Comparison of ENCODE assay signal across 21 mouse cellular contexts in the genomic region with DNA sequence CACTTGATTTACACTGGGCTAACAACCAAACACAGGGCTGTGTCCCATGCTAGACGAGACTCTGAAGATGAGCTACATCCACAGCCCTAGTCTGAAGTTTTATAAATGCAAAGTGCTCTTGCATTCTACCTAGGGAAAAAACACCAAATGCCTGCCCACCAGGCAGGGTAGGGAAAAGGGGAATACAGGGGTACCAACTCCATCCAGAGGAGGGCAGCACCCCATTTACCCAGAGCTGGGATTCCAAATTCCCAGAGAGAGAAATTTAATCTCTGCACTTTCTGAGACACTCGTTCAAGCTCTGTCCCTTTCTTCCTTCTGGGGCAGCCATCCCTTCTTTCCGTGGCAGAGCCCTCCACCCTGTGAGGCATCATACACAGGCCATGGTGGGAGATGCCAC.
DNase-seq lines count a peak whose midpoint lies in the region; ATAC-seq and TF ChIP-seq lines count a peak whose summit lies in the region.
"Had no signal": no experiment of that assay in that cellular context is flagged by ENCODE, and none has a peak within 500 bp of the region (broad histone marks: within the 10 kb centered on the region; RNA-seq: fewer than 3 reads in every experiment).

No protein-coding gene starts in this region.

- 0 out of 2 replicates have a peak, but pooled peaks have one; percentile 19 for TF ChIP-seq CTCF in forebrain, postnatal 0 days (IDR thresholded peaks at IDR 0.05; ENCODE audit: low read depth)
- TF ChIP-seq CTCF in kidney, adult 2 months (conservative IDR thresholded peaks at IDR 0.05; ENCODE audit: insufficient read depth, insufficient read length, low read depth, low read length): peak; percentile 22; the same call in 1 of the 2 replicates
- peak; percentile 41 for TF ChIP-seq CTCF in liver, postnatal 0 days (IDR thresholded peaks at IDR 0.05; ENCODE audit: low read depth)
- TF ChIP-seq CTCF in brain, embryonic 14.5 days (IDR thresholded peaks at IDR 0.05; ENCODE audit: borderline replicate concordance, extremely low read depth, insufficient read depth, insufficient read length): peak; percentile 23; the same call in 1 of the 2 replicates

- no peak for DNase-seq in forebrain, postnatal 0 days
- DNase-seq in forebrain, embryonic 10.5 days (ENCODE audit: extremely low spot score, low spot score): no peak
- DNase-seq in kidney, adult 2 months: no peak
- DNase-seq in kidney, postnatal 25 days: no peak
- DNase-seq in liver, postnatal 0 days: no peak
- no peak for DNase-seq in brain, embryonic 14.5 days (ENCODE audit: low read depth)
- no peak for DNase-seq in right cerebral cortex, adult 18-20 months
- DNase-seq: adrenal gland, postnatal 25 days; cerebellum, adult 18-20 months; cerebellum, postnatal 25 days; gastrocnemius, postnatal 25 days; kidney, postnatal 10 days; retina, postnatal 1 day; thymus, postnatal 14 days had no signal

- H3K9ac ChIP-seq in forebrain, postnatal 0 days: no peak overlapping the region
- no peak overlapping the region for H3K9ac ChIP-seq in liver, postnatal 0 days (replicated peaks)
- no peak overlapping the region for H3K9ac ChIP-seq in liver, embryonic 12.5 days
- H3K9ac ChIP-seq: heart, embryonic 15.5 days; liver, embryonic 15.5 days had no signal

- no peak for ATAC-seq in forebrain, postnatal 0 days
- no peak for ATAC-seq in liver, postnatal 0 days
- ATAC-seq in liver, embryonic 12.5 days: no peak
- ATAC-seq: inflammation-experienced regulatory T-cells, adult 6 months had no signal

- no peaks in the 10 kb centered on the region for H3K4me1 ChIP-seq in forebrain, postnatal 0 days (ENCODE audit: insufficient read depth)
- H3K4me1 ChIP-seq in forebrain, embryonic 10.5 days: peaks cover 7% of the 10 kb centered on the region
- H3K4me1 ChIP-seq in kidney, adult 2 months (ENCODE audit: control insufficient read depth, insufficient read depth, low read length): no peaks in the 10 kb centered on the region
- H3K4me1 ChIP-seq in liver, postnatal 0 days (ENCODE audit: insufficient read depth): peaks cover 11% of the 10 kb centered on the region
- H3K4me1 ChIP-seq in liver, embryonic 12.5 days: peaks cover 45% of the 10 kb centered on the region
- H3K4me1 ChIP-seq: heart, embryonic 15.5 days had no signal

- no peak overlapping the region for H3K27ac ChIP-seq in forebrain, postnatal 0 days (ENCODE audit: low read depth, low read length)
- no peak overlapping the region for H3K27ac ChIP-seq in forebrain, embryonic 10.5 days
- no peak overlapping the region for H3K27ac ChIP-seq in kidney, adult 2 months (ENCODE audit: insufficient read depth, low read depth, low read length)
- no peak overlapping the region for H3K27ac ChIP-seq in liver, postnatal 0 days (ENCODE audit: low read depth)
- H3K27ac ChIP-seq in liver, embryonic 12.5 days: no peak overlapping the region
- H3K27ac ChIP-seq: heart, embryonic 15.5 days; limb, embryonic 10.5 days; macrophage; midbrain, embryonic 10.5 days had no signal

- H3K9me3 ChIP-seq in forebrain, postnatal 0 days (ENCODE audit: low read length): no peaks in the 10 kb centered on the region
- no peaks in the 10 kb centered on the region for H3K9me3 ChIP-seq in forebrain, embryonic 10.5 days
- no peaks in the 10 kb centered on the region for H3K9me3 ChIP-seq in liver, postnatal 0 days (ENCODE audit: low read length)
- 0 out of 2 replicates have a peak, but pooled peaks cover 4% of the 10 kb centered on the region for H3K9me3 ChIP-seq in liver, embryonic 12.5 days (replicated peaks)
- H3K9me3 ChIP-seq: heart, embryonic 15.5 days; limb, embryonic 10.5 days; liver, embryonic 15.5 days; midbrain, embryonic 10.5 days had no signal

- no peaks in the 10 kb centered on the region for H3K27me3 ChIP-seq in forebrain, postnatal 0 days (ENCODE audit: insufficient read depth, low read length)
- H3K27me3 ChIP-seq in forebrain, embryonic 10.5 days (ENCODE audit: poor library complexity, severe bottlenecking): peaks cover 12% of the 10 kb centered on the region; the same call in 1 of the 2 replicates
- H3K27me3 ChIP-seq in kidney, adult 2 months (replicated peaks; ENCODE audit: control insufficient read depth, insufficient read depth, low read length): no peaks in the 10 kb centered on the region
- H3K27me3 ChIP-seq in liver, postnatal 0 days (ENCODE audit: insufficient read depth, low read length): no peaks in the 10 kb centered on the region
- H3K27me3 ChIP-seq in liver, embryonic 12.5 days (replicated peaks): peaks cover 8% of the 10 kb centered on the region; the same call in 1 of the 2 replicates
- H3K27me3 ChIP-seq: heart, embryonic 15.5 days; liver, embryonic 15.5 days had no signal

- no peaks in the 10 kb centered on the region for H3K36me3 ChIP-seq in forebrain, postnatal 0 days (ENCODE audit: insufficient read depth)
- no peaks in the 10 kb centered on the region for H3K36me3 ChIP-seq in forebrain, embryonic 10.5 days (replicated peaks)
- no peaks in the 10 kb centered on the region for H3K36me3 ChIP-seq in kidney, adult 2 months (ENCODE audit: control insufficient read depth, insufficient read depth, low read length)
- no peaks in the 10 kb centered on the region for H3K36me3 ChIP-seq in liver, postnatal 0 days (replicated peaks; ENCODE audit: insufficient read depth, low read length)
- no peaks in the 10 kb centered on the region for H3K36me3 ChIP-seq in liver, embryonic 12.5 days
- H3K36me3 ChIP-seq: heart, embryonic 15.5 days; limb, embryonic 10.5 days; liver, embryonic 15.5 days; midbrain, embryonic 10.5 days had no signal

- no peak for TF ChIP-seq EP300 in liver, postnatal 0 days (IDR thresholded peaks at IDR 0.05; ENCODE audit: low read depth)

- no peak overlapping the region for H3K4me3 ChIP-seq in forebrain, postnatal 0 days (ENCODE audit: low read depth, low read length)
- no peak overlapping the region for H3K4me3 ChIP-seq in forebrain, embryonic 10.5 days
- no peak overlapping the region for H3K4me3 ChIP-seq in kidney, adult 2 months (ENCODE audit: insufficient read depth, low read depth, low read length)
- H3K4me3 ChIP-seq in liver, postnatal 0 days (ENCODE audit: low read depth, low read length): no peak overlapping the region
- H3K4me3 ChIP-seq in liver, embryonic 12.5 days: no peak overlapping the region
- H3K4me3 ChIP-seq: heart, embryonic 15.5 days; limb, embryonic 10.5 days; liver, embryonic 15.5 days; midbrain, embryonic 10.5 days had no signal

- no peak overlapping the region for H3K4me2 ChIP-seq in forebrain, postnatal 0 days (ENCODE audit: low read depth)
- H3K4me2 ChIP-seq in liver, postnatal 0 days (ENCODE audit: low read depth, low read length): no peak overlapping the region
- H3K4me2 ChIP-seq in liver, embryonic 12.5 days: no peak overlapping the region
- H3K4me2 ChIP-seq: heart, embryonic 15.5 days; liver, embryonic 15.5 days had no signal

- 23% methylated on average over 3 of the region's 3 CpGs for WGBS in forebrain, postnatal 0 days
- 39% methylated on average over 3 of the region's 3 CpGs for whole genome bisulfite sequencing in forebrain, embryonic 10.5 days
- 43% methylated on average over 3 of the region's 3 CpGs for WGBS in kidney, adult 2 months
- WGBS in liver, postnatal 0 days (ENCODE audit: insufficient replicate concordance): 50% methylated on average over 3 of the region's 3 CpGs
- WGBS in liver, embryonic 12.5 days (ENCODE audit: insufficient replicate concordance): 40% methylated on average over 3 of the region's 3 CpGs

- no peak for TF ChIP-seq POLR2A in kidney, adult 2 months (IDR thresholded peaks at IDR 0.05; ENCODE audit: low read depth, low read length)
- no peak for TF ChIP-seq POLR2A in brain, embryonic 14.5 days (IDR thresholded peaks at IDR 0.05; ENCODE audit: borderline replicate concordance, extremely low read depth, insufficient read depth, insufficient read length, poor library complexity, severe bottlenecking)
